ENCODE assay signal across 8 mouse cellular contexts in the genomic region with DNA sequence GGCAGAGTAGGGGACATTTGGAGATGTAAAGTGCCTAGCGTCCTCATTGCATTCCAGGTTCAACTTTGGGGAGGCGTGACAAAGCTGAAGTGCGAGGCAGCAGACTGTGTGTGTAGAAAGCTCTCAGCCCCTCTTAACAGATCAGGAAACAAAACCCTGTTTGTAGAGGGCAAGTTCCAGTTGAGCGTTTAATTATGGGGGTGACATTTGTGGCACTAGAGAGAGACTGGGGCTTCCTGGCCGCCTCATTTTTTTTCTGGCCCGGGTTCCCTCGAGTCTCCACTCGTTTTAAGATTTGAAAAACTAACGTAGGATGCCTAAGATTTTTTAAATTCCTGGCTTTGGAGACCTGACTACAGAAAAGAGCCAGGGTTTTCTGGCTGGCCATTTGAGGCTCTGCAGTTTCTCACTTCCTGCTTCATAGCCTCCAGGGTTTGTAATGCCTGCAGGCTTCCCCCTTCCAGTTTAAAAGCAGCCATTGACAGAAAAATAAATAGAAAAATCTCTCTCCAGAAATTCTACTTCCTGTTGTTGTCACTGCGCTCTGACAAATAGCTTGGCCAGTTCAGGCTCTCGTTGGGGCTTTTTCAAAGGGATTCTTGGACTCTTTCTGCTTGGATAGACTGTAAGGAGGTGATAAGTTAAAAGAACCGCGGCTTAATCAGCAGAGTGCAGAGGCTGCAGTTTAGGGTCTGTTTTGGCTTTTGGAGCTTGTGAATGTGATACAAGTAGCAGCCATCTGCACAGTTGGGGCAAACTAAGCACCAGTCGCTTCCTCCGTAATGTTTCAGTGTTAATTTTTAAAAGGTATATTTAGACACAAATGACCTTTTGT. TPM values are rescaled to one million over a fixed set of nuclear protein-coding genes. Genes with fewer than 3 reads are reported as not detected.
DNase-seq lines count a peak whose midpoint lies in the region; ATAC-seq lines count a peak whose summit lies in the region.

No protein-coding gene starts in this region.

- H3K27ac ChIP-seq in lung, embryonic 16.5 days (ENCODE audit: low read length), result peak overlapping the region; percentile 81

- peak overlapping the region; percentile 37 for H3K4me2 ChIP-seq in lung, embryonic 16.5 days (ENCODE audit: low read depth, low read length)

- H3K36me3 ChIP-seq in lung, embryonic 16.5 days (ENCODE audit: control insufficient read depth, insufficient read depth, low read length), result no peaks in the 10 kb centered on the region

- H3K9me3 ChIP-seq in lung, embryonic 16.5 days (ENCODE audit: control insufficient read depth, low read length), result no peaks in the 10 kb centered on the region

- ATAC-seq in lung, embryonic 16.5 days (ENCODE audit: low read depth), result peak; percentile 77

- peak; percentile 27 to 54 for DNase-seq in spleen, postnatal 36 days (ENCODE audit: low spot score in 2 of 2)
- DNase-seq in spleen, postnatal 14 days (ENCODE audit: low spot score in 2 of 2), result no peak
- peak; percentile 55 for DNase-seq in forelimb bud, embryonic 11.5 days (ENCODE audit: low read depth, low spot score)
- DNase-seq in kidney, adult 11 months, result peak; percentile 52
- DNase-seq in cerebellum, adult 9-11 months, result no peak
- no peak for DNase-seq in layer of hippocampus, postnatal 25 days (ENCODE audit: extremely low spot score in 1 of 2, low spot score in 1 of 2)
- no peak for DNase-seq in cerebellum, postnatal 25 days

- 5% methylated on average over 15 of the region's 15 CpGs for WGBS in lung, embryonic 16.5 days

- 0 out of 2 replicates have a peak overlapping the region, but pooled peaks have one; percentile 3 for H3K4me3 ChIP-seq in lung, embryonic 16.5 days (ENCODE audit: low read length)

- H3K9ac ChIP-seq in lung, embryonic 16.5 days (ENCODE audit: low read length), result peak overlapping the region; percentile 2; the same call in 1 of the 2 replicates

- no peaks in the 10 kb centered on the region for H3K27me3 ChIP-seq in lung, embryonic 16.5 days (ENCODE audit: control insufficient read depth, insufficient read depth, low read depth, low read length)

- H3K4me1 ChIP-seq in lung, embryonic 16.5 days (replicated peaks; ENCODE audit: control insufficient read depth, insufficient read depth, low read length), result peaks cover 40% of the 10 kb centered on the region

RNA-seq across cellular contexts. Expression of gene Igf1r, which starts 20.8 kb away (rescaled TPM):
- polyA plus RNA-seq in lung, embryonic 16.5 days (2015; fragmentation: Nextera tagmentation; extraction: Ambion mirVana), result 19.9 and 22.9 TPM in 2 replicates
- total RNA-seq in layer of hippocampus, postnatal 25 days (2021), result 10 to 100 TPM; 32.5 to 38.4 TPM

Comparison
In these comparisons a context has a peak if more than half of its experiments do, and no peak if none do; other contexts are left out.
1. DNase-seq: peak in spleen, postnatal 36 days (2 of 2), forelimb bud, embryonic 11.5 days (single experiment) and kidney, adult 11 months (single experiment); none in spleen, postnatal 14 days (0 of 2), cerebellum, adult 9-11 months (single experiment), layer of hippocampus, postnatal 25 days (0 of 2) and cerebellum, postnatal 25 days (0 of 2).